Mouse (Mus musculus) cerebellum, adult 9-11 months (tissue): ENCODE results near the gene Lbh.

ENCODE experiments used
- DNase-seq: peaks from one replicate; pipeline ENCODE4 v3.0.0; 2022

Gene Lbh

GRCm38 (mm10) chr17:72944368-72944767, 26.3 kb downstream of the Lbh start:
- DNase-seq = no peak

GRCm38 (mm10) chr17:72947111-72947859, 29.2 kb downstream of the Lbh start:
- DNase-seq = no peak

GRCm38 (mm10) chr17:72948119-72948518, 30.0 kb downstream of the Lbh start:
- DNase-seq = no peak

- DNase-seq = no peak
Measured at GRCm38 (mm10) chr17:72949247-72949701, 31.2 kb downstream of the Lbh start.

- DNase-seq = no peak
Measured at GRCm38 (mm10) chr17:72951331-72951730, 33.2 kb downstream of the Lbh start.

- no peak for DNase-seq
Measured at GRCm38 (mm10) chr17:72953811-72954685, 35.9 kb downstream of the Lbh start.

GRCm38 (mm10) chr17:72955534-72955933, 37.4 kb downstream of the Lbh start:
- no peak for DNase-seq

- DNase-seq = no peak
Measured at GRCm38 (mm10) chr17:72957016-72957415, 38.9 kb downstream of the Lbh start.

GRCm38 (mm10) chr17:72958886-72959285, 40.8 kb downstream of the Lbh start:
- DNase-seq = no peak

- no peak for DNase-seq
Measured at GRCm38 (mm10) chr17:72959497-72960039, 41.5 kb downstream of the Lbh start.

- DNase-seq = no peak
Measured at GRCm38 (mm10) chr17:72960243-72960642, 42.1 kb downstream of the Lbh start.

GRCm38 (mm10) chr17:72960873-72961272, 42.8 kb downstream of the Lbh start:
- DNase-seq = no peak

GRCm38 (mm10) chr17:72961953-72962630, 44.0 kb downstream of the Lbh start:
- no peak for DNase-seq

- DNase-seq = no peak
Measured at GRCm38 (mm10) chr17:72965687-72966086, 47.6 kb downstream of the Lbh start.

GRCm38 (mm10) chr17:72966091-72966531, 48.0 kb downstream of the Lbh start:
- DNase-seq = no peak

GRCm38 (mm10) chr17:72966878-72967277, 48.8 kb downstream of the Lbh start:
- DNase-seq = no peak

- DNase-seq = no peak
Measured at GRCm38 (mm10) chr17:72967371-72968175, 49.5 kb downstream of the Lbh start.

- no peak for DNase-seq
Measured at GRCm38 (mm10) chr17:72968666-72969065, 50.6 kb downstream of the Lbh start.

GRCm38 (mm10) chr17:72970631-72971161, 52.6 kb downstream of the Lbh start:
- DNase-seq = no peak

GRCm38 (mm10) chr17:72973041-72973440, 54.9 kb downstream of the Lbh start:
- DNase-seq = no peak
